Comparison of ENCODE assay signal across 24 mouse cellular contexts in genomic region chr9:10464758-10465157, GRCm38 (mm10).
A peak's percentile ranks its signal among the peaks of the same experiment; 100 is the strongest.
DNase-seq lines count a peak whose midpoint lies in the region; ATAC-seq and TF ChIP-seq lines count a peak whose summit lies in the region.
"Had no signal": no experiment of that assay in that cellular context is flagged by ENCODE, and none has a peak within 500 bp of the region (broad histone marks: within the 10 kb centered on the region; RNA-seq: fewer than 3 reads in every experiment).

No protein-coding gene starts in this region.

- no peak overlapping the region for H3K4me3 ChIP-seq in kidney, postnatal 0 days (replicated peaks; ENCODE audit: low read depth, low read length)
- no peak overlapping the region for H3K4me3 ChIP-seq in E14TG2a.4 (replicated peaks; ENCODE audit: low read length)
- H3K4me3 ChIP-seq: embryonic facial prominence, embryonic 15.5 days; forebrain, embryonic 15.5 days; heart, embryonic 13.5 days; hindbrain, embryonic 13.5 days; liver, embryonic 13.5 days; lung, embryonic 15.5 days had no signal

- H3K27ac ChIP-seq in kidney, postnatal 0 days, result no peak overlapping the region
- H3K27ac ChIP-seq: embryonic facial prominence, embryonic 15.5 days; forebrain, embryonic 15.5 days; heart, embryonic 13.5 days; hindbrain, embryonic 13.5 days; liver, embryonic 13.5 days; lung, embryonic 15.5 days had no signal

- H3K27me3 ChIP-seq in kidney, postnatal 0 days (ENCODE audit: insufficient read depth, low read length), result no peaks in the 10 kb centered on the region
- H3K27me3 ChIP-seq in E14TG2a.4 (ENCODE audit: insufficient read depth, low read length), result no peaks in the 10 kb centered on the region
- H3K27me3 ChIP-seq: embryonic facial prominence, embryonic 15.5 days; forebrain, embryonic 15.5 days; heart, embryonic 13.5 days; hindbrain, embryonic 13.5 days; liver, embryonic 13.5 days; lung, embryonic 15.5 days had no signal

- no peaks in the 10 kb centered on the region for H3K4me1 ChIP-seq in kidney, postnatal 0 days (replicated peaks; ENCODE audit: insufficient read depth, low read length)
- 0 out of 2 replicates have a peak, but pooled peaks cover under 1% of the 10 kb centered on the region for H3K4me1 ChIP-seq in E14TG2a.4 (replicated peaks; ENCODE audit: low read depth, low read length)
- H3K4me1 ChIP-seq: embryonic facial prominence, embryonic 15.5 days; forebrain, embryonic 15.5 days; heart, embryonic 13.5 days; hindbrain, embryonic 13.5 days; liver, embryonic 13.5 days; lung, embryonic 15.5 days had no signal

- no peak overlapping the region for H3K4me2 ChIP-seq in kidney, postnatal 0 days (ENCODE audit: low read length)
- H3K4me2 ChIP-seq: embryonic facial prominence, embryonic 15.5 days; forebrain, embryonic 15.5 days; heart, embryonic 13.5 days; hindbrain, embryonic 13.5 days; liver, embryonic 13.5 days; lung, embryonic 15.5 days had no signal

- H3K9me3 ChIP-seq in kidney, postnatal 0 days (replicated peaks; ENCODE audit: low read length), result no peaks in the 10 kb centered on the region
- H3K9me3 ChIP-seq in E14TG2a.4 (ENCODE audit: low read length), result no peaks in the 10 kb centered on the region
- H3K9me3 ChIP-seq: embryonic facial prominence, embryonic 15.5 days; forebrain, embryonic 15.5 days; hindbrain, embryonic 13.5 days; liver, embryonic 13.5 days; lung, embryonic 15.5 days had no signal

- TF ChIP-seq CTCF in kidney, postnatal 0 days (IDR thresholded peaks at IDR 0.05; ENCODE audit: low read depth), result peak; percentile 34; the same call in 1 of the 2 replicates
- peak; percentile 81 for TF ChIP-seq CTCF in E14TG2a.4 (conservative IDR thresholded peaks at IDR 0.05; ENCODE audit: low read length)

- no peak for DNase-seq in kidney, postnatal 0 days (ENCODE audit: low spot score)
- DNase-seq in kidney, postnatal 10 days, result no peak
- peak; percentile 13 for DNase-seq in 416B (ENCODE audit: low read depth)
- DNase-seq in ZHBTc4 (ENCODE audit: low read depth, low spot score), result peak; percentile 72
- no peak for DNase-seq in Muller cell, postnatal 12 days (ENCODE audit: inconsistent ontology term)
- DNase-seq: adrenal gland, adult 8-10 months; cerebellum, adult 18-20 months; gastrocnemius, postnatal 14 days; heart, adult 11 months; kidney, adult 8-10 months; kidney, postnatal 25 days; liver, embryonic 13.5 days; lung, postnatal 4 days; midbrain, embryonic 14.5 days; spleen, adult 18-20 months had no signal

- ATAC-seq in kidney, postnatal 0 days (replicated peaks; ENCODE audit: low FRiP score, low read depth), result no peak
- ATAC-seq in CD4-positive, CD25-positive, alpha-beta regulatory T cell, adult 4 months, result no peak
- ATAC-seq: activated CD4-positive, CD25-positive, alpha-beta regulatory T cell, adult 4 months; forebrain, embryonic 15.5 days; inflammation-experienced regulatory T-cells, adult 6 months had no signal

- no peaks in the 10 kb centered on the region for H3K36me3 ChIP-seq in kidney, postnatal 0 days (ENCODE audit: insufficient read depth, low read length)
- H3K36me3 ChIP-seq in E14TG2a.4 (ENCODE audit: insufficient read depth, low read length), result no peaks in the 10 kb centered on the region
- H3K36me3 ChIP-seq: embryonic facial prominence, embryonic 15.5 days; forebrain, embryonic 15.5 days; heart, embryonic 13.5 days; hindbrain, embryonic 13.5 days; liver, embryonic 13.5 days; lung, embryonic 15.5 days had no signal

- no peak overlapping the region for H3K9ac ChIP-seq in kidney, postnatal 0 days (ENCODE audit: low read depth, low read length)
- H3K9ac ChIP-seq: embryonic facial prominence, embryonic 15.5 days; forebrain, embryonic 15.5 days; heart, embryonic 13.5 days; hindbrain, embryonic 13.5 days; liver, embryonic 13.5 days; lung, embryonic 15.5 days had no signal

Comparison
In these comparisons a context has a peak if more than half of its experiments do, and no peak if none do; other contexts are left out.
1. DNase-seq: peak in 416B (single experiment) and ZHBTc4 (single experiment); none in kidney, postnatal 0 days (single experiment), kidney, postnatal 10 days (single experiment) and Muller cell, postnatal 12 days (single experiment).